Mouse (Mus musculus): ENCODE measurements at regions not wholly inside any gene's neighbourhood (a gene's known extent, or its start where the extent isn't known, plus 50 kb on each side); places are given as distances from the start of the nearest gene placed in this dataset.

GRCm38 (mm10) chr7:75400471-75400870 lies 54.9 kb upstream of the Akap13 start:
- DNase-seq = no peak

DNA sequence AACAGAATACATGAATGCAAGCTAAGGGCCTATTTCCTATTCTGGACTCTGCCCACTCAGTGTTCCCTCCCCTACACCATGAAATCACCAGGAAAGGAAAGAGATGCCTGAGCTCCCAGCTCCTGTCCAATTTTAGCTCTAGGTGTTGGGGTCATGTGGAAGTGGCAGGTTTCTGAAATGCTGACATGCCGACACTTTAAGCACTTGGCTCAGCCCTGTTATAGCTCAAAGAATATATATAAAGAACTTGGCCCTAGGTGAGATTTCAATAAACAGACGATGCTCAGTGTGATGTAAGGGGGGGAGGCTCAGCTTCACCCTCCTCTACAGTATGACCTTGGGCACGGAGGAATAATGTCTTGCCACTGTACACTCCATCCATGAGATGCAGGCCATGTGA lies 50.4 kb upstream of the Akap13 start:
- no peak for DNase-seq

All from cerebellum, adult 8-10 months (tissue).